Mouse (Mus musculus) stomach, postnatal 0 days (tissue): ENCODE data around the gene Iqce. TPM values are rescaled to one million over a fixed set of nuclear protein-coding genes. Genes with fewer than 3 reads are reported as not detected.

Experiments used
- ATAC-seq: fragments of 200-750 bp; cut with Nextera tagmentation; 2 replicates; pipeline ENCODE4 v1.8.0; 2017; ENCODE audit not compliant: low FRiP score, low TSS enrichment
- DNase-seq: peaks from one replicate; pipeline ENCODE4 v3.0.0-alpha.2; 2016; ENCODE audit warnings: low spot score
- H3K27ac ChIP-seq: fragments of 300-500 bp; sonication (generic); replicated peaks from 2 replicates; pipeline ENCODE4 v1.5.1; 2014; ENCODE audit warnings: mild to moderate bottlenecking, control low read depth
- H3K27me3 ChIP-seq: fragments of 300-500 bp; sonication (generic); 2 replicates; pipeline ENCODE4 v1.6.1; 2014; ENCODE audit warnings: low read length; ENCODE audit not compliant: control insufficient read depth, insufficient read depth
- H3K36me3 ChIP-seq: fragments of 300-500 bp; sonication (generic); 2 replicates; pipeline ENCODE4 v1.6.1; 2014; ENCODE audit warnings: low read length, mixed read lengths; ENCODE audit not compliant: control insufficient read depth, insufficient read depth
- H3K4me1 ChIP-seq: fragments of 300-500 bp; sonication (generic); replicated peaks from 2 replicates; pipeline ENCODE4 v1.6.1; 2014; ENCODE audit warnings: antibody characterized with exemption; ENCODE audit not compliant: control insufficient read depth, insufficient read depth
- H3K4me2 ChIP-seq: fragments of 300-500 bp; sonication (generic); replicated peaks from 2 replicates; pipeline ENCODE4 v1.6.1; 2014; ENCODE audit warnings: low read depth, mild to moderate bottlenecking, control low read depth, moderate library complexity
- H3K4me3 ChIP-seq: fragments of 300-500 bp; sonication (generic); 2 replicates; pipeline ENCODE4 v1.5.1; 2014; ENCODE audit warnings: low read depth, low read length, control low read depth
- H3K9ac ChIP-seq: fragments of 300-500 bp; sonication (generic); 2 replicates; pipeline ENCODE4 v1.6.1; 2014; ENCODE audit warnings: mild to moderate bottlenecking, low read length, control low read depth, mixed read lengths
- H3K9me3 ChIP-seq: fragments of 300-500 bp; sonication (generic); 2 replicates; pipeline ENCODE4 v1.6.1; 2016; ENCODE audit warnings: low read length; ENCODE audit not compliant: control insufficient read depth
- CTCF ChIP-seq: IDR thresholded peaks from 2 replicates; pipeline ENCODE4 v1.5.1; 2016; ENCODE audit warnings: antibody characterized with exemption, low read depth, mild to moderate bottlenecking, moderate library complexity
- EP300 ChIP-seq: optimal IDR thresholded peaks from 2 replicates; pipeline ENCODE3; 2016; ENCODE audit warnings: antibody characterized with exemption
- WGBS: fragments of 180-500 bp; shearing (Covaris S2); extraction: QIAGEN DNeasy Blood & Tissue Kit; methylation state at CpG from one replicate; pipeline ENCODE4 v1.1.7; 2014; 5-methylcytosine and 5-hydroxymethylcytosine counted together
- polyA plus RNA-seq: library from polyadenylated mRNA; unstranded; fragments of >200 nt; fragmentation: Nextera tagmentation; extraction: Ambion mirVana; gene quantifications from 2 replicates; pipeline ENCODE4 v1.2.1, GENCODE M21; 2015

Iqce gene
- polyA plus RNA-seq, 1 experiment from 2014 or later, result 6.0 TPM

DNA sequence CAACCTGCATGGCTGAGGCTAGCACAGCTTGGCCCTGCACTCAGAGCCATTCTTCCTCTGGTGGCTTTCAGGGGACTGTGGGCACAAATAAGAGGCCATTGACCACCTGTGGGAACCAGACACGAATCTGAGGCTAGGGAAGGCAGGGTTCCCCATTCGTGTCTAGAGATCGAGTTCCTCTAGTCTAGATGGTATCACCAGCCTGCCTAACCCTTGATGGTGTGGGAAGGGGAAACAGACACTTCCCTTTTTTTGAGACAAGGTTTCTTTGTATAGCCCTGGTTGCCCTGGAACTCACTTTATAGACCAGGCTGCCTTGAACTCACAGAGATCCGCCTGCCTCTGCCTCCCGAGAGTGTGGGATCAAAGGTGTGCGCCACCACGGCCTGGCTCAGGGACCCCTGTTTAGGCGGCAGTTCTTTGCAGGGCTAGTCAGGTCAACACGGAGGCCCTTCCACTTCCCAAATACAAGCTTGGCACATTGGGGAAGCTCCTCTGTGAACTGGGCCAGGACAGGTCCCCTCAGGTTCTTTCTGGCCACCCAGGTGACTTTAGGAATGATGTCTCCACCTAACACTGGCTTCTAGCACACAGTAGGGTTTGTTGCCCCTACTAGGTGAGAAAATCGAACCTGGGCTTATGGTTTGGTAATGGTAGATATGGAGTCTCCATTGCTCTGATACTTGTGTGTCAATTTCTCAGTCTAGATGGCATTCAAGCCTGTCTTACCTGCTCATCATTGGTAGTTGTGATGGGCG lies 29.0 kb upstream of the Iqce start:
- no peaks in the 10 kb centered on the region for H3K27me3 ChIP-seq
- no peak overlapping the region for H3K4me3 ChIP-seq
- H3K9me3 ChIP-seq, result no peaks in the 10 kb centered on the region
- WGBS, result 89% methylated on average over 11 of the region's 11 CpGs
- ATAC-seq (no peak), DNase-seq (no peak)
- no peaks in the 10 kb centered on the region for H3K36me3 ChIP-seq
- H3K27ac ChIP-seq, result no peak overlapping the region
- no peaks in the 10 kb centered on the region for H3K4me1 ChIP-seq
- TF ChIP-seq EP300, result no peak
- no peak for TF ChIP-seq CTCF
- no peak overlapping the region for H3K9ac ChIP-seq
- no peak overlapping the region for H3K4me2 ChIP-seq

DNA sequence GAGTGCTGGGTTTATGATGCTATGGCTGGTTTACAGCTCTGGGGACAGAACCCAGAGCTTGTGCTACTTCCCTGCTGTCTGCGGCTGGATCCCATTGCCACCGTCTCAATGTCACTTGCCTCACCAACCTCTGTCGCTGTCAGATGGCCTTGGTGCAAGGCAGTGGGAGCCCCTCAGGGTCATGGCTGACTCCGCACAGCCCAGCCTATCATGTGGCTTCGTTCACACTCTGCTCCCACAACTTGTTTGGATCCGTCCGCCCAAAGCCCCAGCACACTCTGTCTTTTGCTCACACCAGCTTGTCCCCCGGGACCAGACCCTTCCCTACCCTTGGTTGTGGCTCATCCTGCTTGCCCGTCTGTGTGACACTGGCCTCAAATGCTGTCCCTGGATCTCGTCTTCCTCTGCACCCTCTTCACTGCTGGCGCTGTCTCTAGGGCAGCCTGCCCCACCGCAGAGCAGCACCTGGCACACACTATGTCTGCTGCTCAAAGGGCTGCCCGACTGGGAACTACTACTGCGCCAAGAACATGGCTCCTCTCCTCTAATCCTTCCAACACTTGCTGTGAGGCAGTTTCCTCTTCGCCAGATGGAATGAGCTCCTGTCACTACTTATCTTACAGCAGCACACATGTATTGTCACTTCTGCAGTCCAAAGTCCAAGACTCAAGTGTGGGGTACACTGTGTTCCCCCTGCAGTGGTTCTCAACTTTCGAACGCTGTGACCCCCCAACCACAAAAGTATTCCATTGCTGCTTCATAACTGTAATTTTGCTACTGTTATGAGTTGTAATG lies 25.0 kb upstream of the Iqce start:
- Histone ChIP-seq H3K4me2 (no peak overlapping the region), H3K9me3 (no peaks in the 10 kb centered on the region), H3K4me3 (no peak overlapping the region), H3K27ac (no peak overlapping the region), H3K36me3 (no peaks in the 10 kb centered on the region), H3K27me3 (no peaks in the 10 kb centered on the region), H3K9ac (no peak overlapping the region), H3K4me1 (no peaks in the 10 kb centered on the region)
- 77% methylated on average over 17 of the region's 17 CpGs for WGBS
- ATAC-seq, result no peak
- no peak for DNase-seq
- TF ChIP-seq CTCF (no peak), EP300 (no peak)

GRCm38 (mm10) chr5:140726062-140726839 lies 24.1 kb upstream of the Iqce start:
- TF ChIP-seq CTCF (no peak), EP300 (no peak)
- no peaks in the 10 kb centered on the region for H3K27me3 ChIP-seq
- H3K4me2 ChIP-seq, result no peak overlapping the region
- H3K9me3 ChIP-seq, result no peaks in the 10 kb centered on the region
- H3K27ac ChIP-seq, result no peak overlapping the region
- no peak for ATAC-seq
- H3K36me3 ChIP-seq, result no peaks in the 10 kb centered on the region
- H3K4me3 ChIP-seq, result no peak overlapping the region
- no peak overlapping the region for H3K9ac ChIP-seq
- no peaks in the 10 kb centered on the region for H3K4me1 ChIP-seq
- 76% methylated on average over 7 of the region's 7 CpGs for WGBS
- no peak for DNase-seq

DNA sequence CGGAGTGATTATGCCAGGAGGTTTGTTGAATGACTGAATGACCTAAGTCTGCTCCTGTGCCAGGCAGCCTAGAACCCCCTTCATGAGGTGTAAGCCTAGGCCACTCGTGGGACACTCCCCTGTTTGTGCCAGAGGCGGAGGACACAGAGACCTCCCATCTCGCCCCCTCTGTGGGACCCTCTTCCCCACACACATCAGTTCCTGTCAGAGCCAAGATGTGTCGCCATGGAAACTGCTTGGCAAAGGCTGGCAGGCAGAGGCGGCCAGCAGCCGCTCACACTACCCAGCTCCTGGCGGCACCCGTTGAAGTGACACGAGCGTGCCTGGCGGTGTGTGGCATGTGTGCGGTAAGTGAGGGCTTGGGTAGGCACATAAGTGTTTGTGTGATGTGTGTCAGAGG lies 21.6 kb upstream of the Iqce start, which contains the start of gene Amz1:
Gene Amz1, plus strand, starts transcription at position 306 of the 400 bp plus-strand sequence.
- ATAC-seq (no peak; the same call in 1 of the 2 replicates), DNase-seq (no peak)
- H3K27me3 ChIP-seq, result no peaks in the 10 kb centered on the region
- no peaks in the 10 kb centered on the region for H3K4me1 ChIP-seq
- H3K36me3 ChIP-seq, result peaks cover 2% of the 10 kb centered on the region; the same call in 1 of the 2 replicates
- TF ChIP-seq EP300 (no peak), CTCF (no peak)
- no peak within 1 kb of the TSS for H3K4me2 ChIP-seq
- H3K9me3 ChIP-seq, result no peaks in the 10 kb centered on the region
- 76% methylated on average over 13 of the region's 13 CpGs for WGBS
- H3K4me3 ChIP-seq, result no peak within 1 kb of the TSS
- H3K27ac ChIP-seq, result no peak within 1 kb of the TSS
- H3K9ac ChIP-seq, result no peak within 1 kb of the TSS

DNA sequence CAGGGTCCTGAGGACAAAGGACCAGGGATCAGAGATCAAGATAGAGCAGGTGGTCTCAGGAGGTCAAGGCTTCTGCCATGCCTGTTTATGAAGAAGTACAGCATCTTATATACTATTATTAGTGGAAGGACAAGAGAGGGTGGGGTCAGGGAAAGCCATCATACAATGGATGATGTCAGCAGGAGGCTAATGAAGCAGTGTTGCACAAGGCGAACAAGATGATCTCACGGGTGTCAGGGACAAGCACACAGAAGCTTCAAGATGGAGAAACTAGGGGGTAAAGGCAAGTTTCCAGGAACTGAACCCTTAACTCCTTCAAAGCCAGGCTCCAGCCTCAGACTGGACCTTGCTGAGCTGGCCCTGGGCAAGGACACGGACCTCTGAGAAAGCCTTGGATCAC lies 19.9 kb upstream of the Iqce start:
- 71% methylated on average over 3 of the region's 3 CpGs for WGBS
- no peaks in the 10 kb centered on the region for H3K9me3 ChIP-seq
- H3K27ac ChIP-seq, result no peak overlapping the region
- no peaks in the 10 kb centered on the region for H3K27me3 ChIP-seq
- H3K4me2 ChIP-seq, result no peak overlapping the region
- DNase-seq, result no peak
- H3K9ac ChIP-seq, result no peak overlapping the region
- H3K4me1 ChIP-seq, result no peaks in the 10 kb centered on the region
- ATAC-seq, result no peak
- no peak overlapping the region for H3K4me3 ChIP-seq
- peaks cover 16% of the 10 kb centered on the region for H3K36me3 ChIP-seq
- TF ChIP-seq CTCF (no peak), EP300 (no peak)
